Mouse (Mus musculus): Measurements from ENCODE around the gene Tsen54. TPM values are rescaled to one million over a fixed set of nuclear protein-coding genes. Genes with fewer than 3 reads are reported as not detected.

Gene Tsen54
- polyA plus RNA-seq, 2 experiments: 9.7 to 12.9 TPM

DNA sequence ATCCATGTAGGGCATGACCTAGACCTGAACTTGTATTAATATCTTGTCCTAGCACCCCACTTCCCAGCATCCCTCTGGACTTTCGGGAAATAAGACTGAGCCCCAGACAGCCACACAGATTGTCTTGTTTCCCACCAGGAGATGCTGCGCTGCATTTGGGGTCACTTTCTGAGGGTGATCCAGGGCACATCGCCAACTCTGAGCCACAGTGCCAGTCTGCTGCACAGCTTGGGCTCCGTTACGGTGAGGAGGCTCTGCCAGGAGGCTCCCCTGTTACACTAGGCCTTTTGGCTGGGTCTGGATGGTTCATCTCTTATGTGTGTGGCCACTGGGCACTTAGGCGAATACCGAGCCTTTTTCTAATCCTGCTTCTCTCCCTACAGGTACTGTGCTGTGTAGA, 24.7 kb upstream of the Tsen54 start:
- H3K36me3 ChIP-seq (replicated peaks; ENCODE audit: control insufficient read depth, insufficient read depth, low read depth): peaks cover 19% of the 10 kb centered on the region
- no peak for TF ChIP-seq CTCF (IDR thresholded peaks at IDR 0.05; ENCODE audit: low read depth)
- no peaks in the 10 kb centered on the region; a peak in 1 of 4 replicates for H3K4me1 ChIP-seq (replicated peaks; ENCODE audit: control insufficient read depth in 2 of 2, insufficient read depth in 2 of 2, low read length in 1 of 2)
- no peaks in the 10 kb centered on the region for H3K27me3 ChIP-seq (ENCODE audit: control insufficient read depth, insufficient read depth, low read length)
- no peak overlapping the region for H3K27ac ChIP-seq
- no peak for ATAC-seq (ENCODE audit: insufficient read depth)
- no peak for DNase-seq (ENCODE audit: low read depth in 3 of 3, low spot score in 3 of 3)
- H3K9ac ChIP-seq (replicated peaks): no peak overlapping the region
- H3K9me3 ChIP-seq (ENCODE audit: control insufficient read depth, low read length): no peaks in the 10 kb centered on the region
- no peak overlapping the region for H3K4me3 ChIP-seq (ENCODE audit: insufficient read depth in 1 of 2, low read depth in 2 of 2, low read length in 2 of 2)
- WGBS (ENCODE audit: insufficient replicate concordance): 91% methylated on average over 7 of the region's 7 CpGs
- no peak overlapping the region for H3K4me2 ChIP-seq (ENCODE audit: low read depth)

DNA sequence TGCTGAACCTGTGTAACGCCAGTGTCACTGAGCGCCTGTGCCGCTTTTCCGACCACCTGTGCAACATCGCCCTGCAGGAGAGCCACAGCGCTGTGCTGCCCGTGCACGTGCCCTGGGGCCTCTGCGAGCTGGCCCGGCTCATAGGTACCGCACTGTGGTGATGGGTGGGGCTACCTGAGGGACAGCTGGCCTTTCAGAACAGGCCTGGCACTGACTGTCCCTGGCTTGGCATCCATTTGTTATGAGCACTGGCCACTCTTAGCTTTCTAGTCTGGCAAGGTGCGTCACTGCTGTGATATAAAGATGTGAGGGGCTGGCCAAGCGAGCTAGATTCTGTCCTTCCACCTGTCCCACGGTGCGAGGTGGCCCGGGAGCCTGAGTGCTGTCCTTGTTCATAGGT, 22.6 kb upstream of the Tsen54 start:
- ATAC-seq (ENCODE audit: insufficient read depth) (no peak), DNase-seq (ENCODE audit: low read depth in 3 of 3, low spot score in 3 of 3) (no peak)
- Histone ChIP-seq H3K4me2 (ENCODE audit: low read depth) (no peak overlapping the region), H3K9ac (replicated peaks) (no peak overlapping the region), H3K4me1 (replicated peaks; ENCODE audit: control insufficient read depth in 2 of 2, insufficient read depth in 2 of 2, low read length in 1 of 2) (no peaks in the 10 kb centered on the region), H3K36me3 (replicated peaks; ENCODE audit: control insufficient read depth, insufficient read depth, low read depth) (peaks cover 22% of the 10 kb centered on the region), H3K27ac (no peak overlapping the region), H3K27me3 (ENCODE audit: control insufficient read depth, insufficient read depth, low read length) (no peaks in the 10 kb centered on the region), H3K9me3 (ENCODE audit: control insufficient read depth, low read length) (no peaks in the 10 kb centered on the region), H3K4me3 (ENCODE audit: insufficient read depth in 1 of 2, low read depth in 2 of 2, low read length in 2 of 2) (no peak overlapping the region)
- TF ChIP-seq EP300 (IDR thresholded peaks at IDR 0.05; ENCODE audit: low read depth): no peak
- TF ChIP-seq CTCF (IDR thresholded peaks at IDR 0.05; ENCODE audit: low read depth): no peak
- 93% methylated on average over 16 of the region's 16 CpGs for WGBS (ENCODE audit: insufficient replicate concordance)

DNA sequence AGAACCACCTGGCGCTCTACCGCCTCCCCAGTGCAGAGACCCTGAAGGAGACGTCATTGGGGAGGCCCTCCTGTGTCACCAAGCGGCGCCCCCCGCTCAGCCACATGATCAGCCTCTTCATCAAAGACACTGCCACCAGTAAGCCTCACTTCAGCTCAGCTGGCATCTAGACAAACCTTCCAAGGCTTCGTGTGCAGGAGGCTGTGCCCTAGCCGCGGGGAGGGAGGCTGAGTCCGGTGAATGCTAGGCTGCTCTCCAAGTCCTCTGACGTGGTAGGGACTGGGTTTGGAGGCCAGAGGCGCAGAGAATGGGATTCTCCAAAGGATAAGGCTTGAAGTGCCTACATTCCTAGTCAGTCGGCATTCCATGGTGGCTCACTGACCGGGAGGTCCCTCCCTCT, 22.2 kb upstream of the Tsen54 start:
- peaks cover 22% of the 10 kb centered on the region for H3K36me3 ChIP-seq (replicated peaks; ENCODE audit: control insufficient read depth, insufficient read depth, low read depth)
- no peak overlapping the region for H3K27ac ChIP-seq
- ATAC-seq (ENCODE audit: insufficient read depth) (no peak), DNase-seq (ENCODE audit: low read depth in 3 of 3, low spot score in 3 of 3) (no peak)
- no peak overlapping the region for H3K4me2 ChIP-seq (ENCODE audit: low read depth)
- no peaks in the 10 kb centered on the region for H3K4me1 ChIP-seq (replicated peaks; ENCODE audit: control insufficient read depth in 2 of 2, insufficient read depth in 2 of 2, low read length in 1 of 2)
- no peak overlapping the region for H3K9ac ChIP-seq (replicated peaks)
- WGBS (ENCODE audit: insufficient replicate concordance): 90% methylated on average over 14 of the region's 14 CpGs
- no peak for TF ChIP-seq EP300 (IDR thresholded peaks at IDR 0.05; ENCODE audit: low read depth)
- TF ChIP-seq CTCF (IDR thresholded peaks at IDR 0.05; ENCODE audit: low read depth): no peak
- no peaks in the 10 kb centered on the region for H3K9me3 ChIP-seq (ENCODE audit: control insufficient read depth, low read length)
- no peaks in the 10 kb centered on the region for H3K27me3 ChIP-seq (ENCODE audit: control insufficient read depth, insufficient read depth, low read length)
- H3K4me3 ChIP-seq (ENCODE audit: insufficient read depth in 1 of 2, low read depth in 2 of 2, low read length in 2 of 2): no peak overlapping the region

GRCm38 (mm10) chr11:115796898-115797297, 17.6 kb upstream of the Tsen54 start:
- no peaks in the 10 kb centered on the region for H3K4me1 ChIP-seq (replicated peaks; ENCODE audit: control insufficient read depth in 2 of 2, insufficient read depth in 2 of 2, low read length in 1 of 2)

GRCm38 (mm10) chr11:115797665-115798064, 16.9 kb upstream of the Tsen54 start:
- no peak overlapping the region for H3K9ac ChIP-seq (replicated peaks)
- H3K36me3 ChIP-seq (replicated peaks; ENCODE audit: control insufficient read depth, insufficient read depth, low read depth): peaks cover 58% of the 10 kb centered on the region
- no peaks in the 10 kb centered on the region for H3K4me1 ChIP-seq (replicated peaks; ENCODE audit: control insufficient read depth in 2 of 2, insufficient read depth in 2 of 2, low read length in 1 of 2)
- H3K27me3 ChIP-seq (ENCODE audit: control insufficient read depth, insufficient read depth, low read length): no peaks in the 10 kb centered on the region
- 85% methylated on average over 9 of the region's 9 CpGs for WGBS (ENCODE audit: insufficient replicate concordance)
- no peak for TF ChIP-seq CTCF (IDR thresholded peaks at IDR 0.05; ENCODE audit: low read depth)
- TF ChIP-seq EP300 (IDR thresholded peaks at IDR 0.05; ENCODE audit: low read depth): no peak
- no peak overlapping the region for H3K4me2 ChIP-seq (ENCODE audit: low read depth)
- no peak overlapping the region for H3K27ac ChIP-seq
- no peak overlapping the region for H3K4me3 ChIP-seq (ENCODE audit: insufficient read depth in 1 of 2, low read depth in 2 of 2, low read length in 2 of 2)
- H3K9me3 ChIP-seq (ENCODE audit: control insufficient read depth, low read length): no peaks in the 10 kb centered on the region
- no peak for DNase-seq (ENCODE audit: low read depth in 3 of 3, low spot score in 3 of 3)
- ATAC-seq (ENCODE audit: insufficient read depth): no peak

More at GRCm38 (mm10) chr11:115796898-115797297, 17.6 kb upstream of the Tsen54 start:
- Histone ChIP-seq H3K36me3 (replicated peaks; ENCODE audit: control insufficient read depth, insufficient read depth, low read depth) (peaks cover 56% of the 10 kb centered on the region), H3K4me2 (ENCODE audit: low read depth) (no peak overlapping the region), H3K9me3 (ENCODE audit: control insufficient read depth, low read length) (no peaks in the 10 kb centered on the region), H3K4me3 (ENCODE audit: insufficient read depth in 1 of 2, low read depth in 2 of 2, low read length in 2 of 2) (no peak overlapping the region), H3K9ac (replicated peaks) (no peak overlapping the region), H3K27me3 (ENCODE audit: control insufficient read depth, insufficient read depth, low read length) (no peaks in the 10 kb centered on the region), H3K27ac (no peak overlapping the region)
- TF ChIP-seq EP300 (IDR thresholded peaks at IDR 0.05; ENCODE audit: low read depth) (no peak), CTCF (IDR thresholded peaks at IDR 0.05; ENCODE audit: low read depth) (no peak)
- DNase-seq (ENCODE audit: low read depth in 3 of 3, low spot score in 3 of 3) (no peak), ATAC-seq (ENCODE audit: insufficient read depth) (no peak)
- 70% methylated on average over 15 of the region's 15 CpGs for WGBS (ENCODE audit: insufficient replicate concordance)
